Mouse (Mus musculus) MEL (cell line): ENCODE measurements around the gene Polrmt.

Experiments
- CTCF ChIP-seq, 3 experiments: IDR thresholded peaks in 2 of 3; conservative IDR thresholded peaks in 1 of 3; 2 replicates each; pipeline ENCODE4 v1.5.1; 2011 to 2012; ENCODE audit warnings: low read length in 3 of 3, low read depth in 2 of 3, mild to moderate bottlenecking in 2 of 3, improper control_type of control experiment in 1 of 3, inconsistent platforms in 1 of 3, mixed read lengths in 1 of 3, moderate library complexity in 1 of 3; ENCODE audit not compliant: control insufficient read depth in 1 of 3, insufficient read depth in 1 of 3, poor library complexity in 1 of 3, severe bottlenecking in 1 of 3
- E2F4 ChIP-seq: IDR thresholded peaks from 2 replicates; pipeline ENCODE4 v1.6.1; 2011; ENCODE audit warnings: low read depth, low read length, improper control_type of control experiment, borderline replicate concordance
- JUND ChIP-seq: IDR thresholded peaks from 2 replicates; pipeline ENCODE4 v1.6.1; 2011; ENCODE audit warnings: low read depth, mild to moderate bottlenecking, improper control_type of control experiment, low read length
- POLR2A ChIP-seq, 2 experiments: IDR thresholded peaks; 2 replicates each; pipeline ENCODE4 v1.6.1; 2011 to 2012; ENCODE audit warnings: low read length in 2 of 2, mild to moderate bottlenecking in 2 of 2, control low read depth in 1 of 2, improper control_type of control experiment in 1 of 2, low read depth in 1 of 2, moderate library complexity in 1 of 2; ENCODE audit not compliant: control insufficient read depth in 1 of 2, insufficient read depth in 1 of 2, poor library complexity in 1 of 2
- POLR2AphosphoS5 ChIP-seq: IDR thresholded peaks from 2 replicates; pipeline ENCODE4 v1.6.1; 2012; ENCODE audit warnings: low read depth, borderline replicate concordance, mild to moderate bottlenecking, inconsistent platforms, low read length, moderate library complexity, mixed read lengths
- TAL1 ChIP-seq: IDR thresholded peaks from 2 replicates; pipeline ENCODE4 v1.6.1; 2012; ENCODE audit warnings: mild to moderate bottlenecking, inconsistent platforms, low read length, moderate library complexity, mixed read lengths
- ZC3H11A ChIP-seq: IDR thresholded peaks from 2 replicates; pipeline ENCODE4 v1.6.1; 2012; ENCODE audit warnings: low read depth, mild to moderate bottlenecking, inconsistent platforms, low read length, improper control_type of control experiment
- ZKSCAN1 ChIP-seq: IDR thresholded peaks from 2 replicates; pipeline ENCODE4 v1.6.1; 2012; ENCODE audit warnings: low read depth, mild to moderate bottlenecking, inconsistent platforms, low read length, improper control_type of control experiment, moderate library complexity

DNA sequence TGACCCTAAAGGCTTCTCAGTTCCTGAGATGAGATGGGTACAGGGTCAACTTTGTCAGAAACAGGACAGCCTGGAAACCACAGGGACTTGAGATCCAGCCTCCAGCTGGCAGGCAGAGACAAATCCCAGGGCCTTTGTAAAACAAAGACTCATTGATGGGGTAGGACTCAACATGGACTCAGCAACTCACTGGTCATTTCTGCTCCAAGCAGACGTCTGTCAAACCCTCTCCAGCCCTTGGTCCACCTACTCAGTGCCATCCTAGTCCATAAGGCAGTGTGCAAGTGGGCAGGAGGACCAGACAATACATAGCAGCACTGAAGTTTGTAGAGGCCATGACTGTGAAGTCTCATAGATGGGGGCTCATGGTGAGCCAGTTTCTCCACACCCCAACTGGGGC lies 33.2 kb downstream of the Polrmt start:
- TF ChIP-seq TAL1 (no peak), JUND (no peak), ZKSCAN1 (no peak), E2F4 (no peak), POLR2AphosphoS5 (no peak), CTCF (IDR thresholded peaks at IDR 0.05 in 2 of 3, conservative IDR thresholded peaks at IDR 0.05 in 1 of 3; ENCODE audit: control insufficient read depth in 1 of 3, insufficient read depth in 1 of 3, low read depth in 2 of 3, low read length in 3 of 3, poor library complexity in 1 of 3, severe bottlenecking in 1 of 3) (no peak), ZC3H11A (no peak), POLR2A (IDR thresholded peaks at IDR 0.05; ENCODE audit: control insufficient read depth in 1 of 2, insufficient read depth in 1 of 2, low read depth in 1 of 2, low read length in 2 of 2, poor library complexity in 1 of 2) (no peak)
